Mouse (Mus musculus) E14TG2a.4 (cell line): ENCODE measurements around the gene Kcnh6.
"Not testable (repeated sequence)": the region's sequence is repeated elsewhere in the genome, so short reads cannot be mapped to it uniquely, and the experiment has no call there.

Experiments used
- CTCF ChIP-seq: conservative IDR thresholded peaks from 2 replicates; pipeline ENCODE4 v1.5.1; 2014; ENCODE audit warnings: low read length
- POU5F1 ChIP-seq: IDR thresholded peaks from 2 replicates; pipeline ENCODE4 v1.6.1; 2014; ENCODE audit warnings: low read length, borderline replicate concordance

GRCm38 (mm10) chr11:106066616-106067015 lies 58.7 kb downstream of the Kcnh6 start:
- not testable (repeated sequence) for TF ChIP-seq CTCF, POU5F1
